Mouse (Mus musculus) ES-E14 (cell line): ENCODE measurements at regions not wholly inside any gene's neighbourhood (a gene's known extent, or its start where the extent isn't known, plus 50 kb on each side); places are given as distances from the start of the nearest gene placed in this dataset.

Experiments
- DNase-seq: peaks from one replicate; pipeline ENCODE4 v3.0.0-alpha.2; 2013; ENCODE audit warnings: low read depth, low spot score
- H3K27ac ChIP-seq: 2 replicates; pipeline ENCODE4 v1.5.1; 2012; ENCODE audit warnings: low read depth, mild to moderate bottlenecking, low read length, moderate library complexity, mixed read lengths; ENCODE audit not compliant: poor library complexity, insufficient read depth, severe bottlenecking
- H3K36me3 ChIP-seq: 2 replicates; pipeline ENCODE4 v1.6.1; 2012; ENCODE audit warnings: mild to moderate bottlenecking, low read length, moderate library complexity, mixed read lengths; ENCODE audit not compliant: control insufficient read depth, poor library complexity, insufficient read depth, severe bottlenecking
- H3K4me1 ChIP-seq, 2 experiments: fragments of 150-350 bp in 1 of 2; sonication (generic) in 1 of 2; 2 replicates each; pipeline ENCODE4 v1.6.1; 2012; ENCODE audit warnings: low read length in 2 of 2, mild to moderate bottlenecking in 1 of 2, mixed read lengths in 1 of 2; ENCODE audit not compliant: control insufficient read depth in 2 of 2, insufficient read depth in 2 of 2, poor library complexity in 1 of 2
- H3K4me3 ChIP-seq, 2 experiments: fragments of 150-350 bp in 1 of 2; sonication (generic) in 1 of 2; 2 replicates each; pipeline ENCODE4 v1.5.1; 2012; ENCODE audit warnings: low read length in 2 of 2, low read depth in 1 of 2, mild to moderate bottlenecking in 1 of 2, mixed read lengths in 1 of 2; ENCODE audit not compliant: insufficient read depth in 1 of 2, poor library complexity in 1 of 2, severe bottlenecking in 1 of 2
- H3K9ac ChIP-seq: 2 replicates; pipeline ENCODE4 v1.6.1; 2012; ENCODE audit warnings: low read depth, mild to moderate bottlenecking, low read length, mixed read lengths; ENCODE audit not compliant: poor library complexity, insufficient read depth, severe bottlenecking
- H3K9me3 ChIP-seq: fragments of 150-350 bp; sonication (generic); 2 replicates; pipeline ENCODE4 v1.6.1; 2012; ENCODE audit warnings: low read depth, mild to moderate bottlenecking, low read length; ENCODE audit not compliant: control insufficient read depth, insufficient read depth
- CHD2 ChIP-seq: IDR thresholded peaks from 2 replicates; pipeline ENCODE4 v1.6.1; 2014; ENCODE audit warnings: mild to moderate bottlenecking, low read depth, low read length, inconsistent platforms
- HCFC1 ChIP-seq: IDR thresholded peaks from 2 replicates; pipeline ENCODE4 v1.6.1; 2012; ENCODE audit warnings: low read length, inconsistent platforms, borderline replicate concordance; ENCODE audit not compliant: insufficient read depth
- MAFK ChIP-seq: IDR thresholded peaks from 2 replicates; pipeline ENCODE4 v1.6.1; 2014; ENCODE audit warnings: mild to moderate bottlenecking, low read depth, low read length, inconsistent platforms; ENCODE audit not compliant: insufficient read depth
- ZC3H11A ChIP-seq: IDR thresholded peaks from 2 replicates; pipeline ENCODE4 v1.6.1; 2012; ENCODE audit warnings: low read depth, mild to moderate bottlenecking, inconsistent platforms, low read length, borderline replicate concordance
- ZNF384 ChIP-seq: IDR thresholded peaks from 2 replicates; pipeline ENCODE4 v1.6.1; 2012; ENCODE audit warnings: low read depth, low read length, inconsistent platforms
- in situ Hi-C, 2 experiments: fragments of 600-800 bp; cut with MboI; formaldehyde crosslinking; loops; one replicate each; pipeline ENCODE4 v1.15.1; 2025; ENCODE audit warnings: low sequenced_read_pairs in 2 of 2, inconsistent platforms in 1 of 2; ENCODE audit not compliant: unreplicated experiment in 2 of 2

DNA sequence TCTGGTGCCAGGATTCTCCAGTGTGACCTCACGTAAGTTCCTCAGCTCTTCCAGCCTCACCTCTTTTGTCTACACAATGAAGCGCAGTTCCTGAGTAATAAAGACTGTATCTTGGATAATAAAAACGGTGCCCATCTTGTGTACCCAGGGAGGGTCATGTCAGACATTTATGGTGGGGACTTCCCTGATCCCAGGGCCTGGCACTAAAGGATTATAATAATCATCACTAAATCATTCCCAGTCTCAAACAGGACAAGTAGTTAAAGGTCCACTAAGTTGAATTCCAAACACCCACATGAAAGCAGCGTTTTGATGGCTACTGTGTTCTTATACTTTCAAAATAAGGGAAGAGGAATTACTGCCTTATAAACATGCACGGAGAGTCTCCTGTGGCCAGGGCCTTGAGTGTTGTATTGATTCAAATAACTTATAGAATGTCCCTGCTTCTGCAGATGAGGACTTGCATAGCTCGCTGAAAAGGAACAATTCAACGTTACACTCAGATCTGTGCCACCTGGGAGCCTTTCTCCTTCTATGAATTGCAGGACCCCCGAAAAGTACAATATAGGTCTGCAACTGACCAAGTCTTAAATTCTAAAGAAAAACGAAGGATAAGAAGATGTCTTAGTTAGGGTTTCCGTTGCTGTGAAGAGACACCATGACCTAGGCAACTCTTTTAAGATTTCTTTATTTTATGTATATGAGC, 53.0 kb upstream of the Cpm start:
- in situ Hi-C loops = no loop called here
- Histone ChIP-seq H3K27ac (no peak overlapping the region), H3K4me1 (peaks cover 0 to 9% of the 10 kb centered on the region in 2 experiments; a peak in 1 of 4 replicates), H3K9me3 (no peaks in the 10 kb centered on the region), H3K36me3 (no peaks in the 10 kb centered on the region), H3K4me3 (no peak overlapping the region), H3K9ac (no peak overlapping the region)
- TF ChIP-seq ZNF384 (no peak), MAFK (no peak), ZC3H11A (no peak), CHD2 (no peak), HCFC1 (no peak)
- no peak for DNase-seq

DNA sequence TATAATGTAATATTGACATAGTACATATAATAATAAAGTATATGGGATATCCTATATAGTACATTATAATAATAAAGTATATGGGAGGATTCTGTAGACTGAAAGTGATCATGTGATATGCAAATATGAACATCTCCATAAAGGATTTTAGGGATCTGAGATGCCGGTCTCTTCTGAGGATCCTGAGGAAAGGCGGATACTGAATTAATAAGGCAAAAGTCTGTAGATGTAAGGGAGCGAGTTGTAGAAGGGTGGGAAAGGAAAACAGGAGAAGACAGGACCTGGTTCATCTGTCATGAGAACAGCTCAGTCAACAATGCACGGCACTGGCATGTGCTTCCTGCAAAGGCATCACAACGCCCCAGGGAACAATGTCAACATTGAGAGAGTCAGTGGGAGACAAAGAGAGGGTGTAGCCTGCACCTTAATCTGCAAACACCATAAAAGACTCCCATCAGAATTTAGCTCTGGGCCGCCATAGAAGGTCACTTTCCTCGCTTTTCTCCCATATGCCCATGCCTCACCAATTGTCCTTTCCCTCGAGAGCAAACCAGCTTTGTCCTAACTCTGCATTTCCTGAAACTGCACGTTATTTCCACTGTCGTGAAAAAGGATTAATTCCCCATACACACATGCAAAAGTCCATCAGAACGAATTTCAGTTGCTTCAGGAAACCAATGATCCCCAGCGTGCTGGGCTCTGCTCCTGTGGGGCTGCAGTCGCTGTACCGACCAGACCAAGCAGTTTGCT, 53.7 kb upstream of the Cpm start:
- Histone ChIP-seq H3K4me3 (no peak overlapping the region), H3K9ac (no peak overlapping the region), H3K27ac (no peak overlapping the region), H3K36me3 (no peaks in the 10 kb centered on the region), H3K4me1 (peaks cover 0 to 9% of the 10 kb centered on the region in 2 experiments; a peak in 1 of 4 replicates), H3K9me3 (no peaks in the 10 kb centered on the region)
- in situ Hi-C loops = no loop called here
- no peak for DNase-seq
- no peak for TF ChIP-seq ZNF384
- TF ChIP-seq MAFK = no peak
- no peak for TF ChIP-seq ZC3H11A
- TF ChIP-seq CHD2 = no peak
- no peak for TF ChIP-seq HCFC1

DNA sequence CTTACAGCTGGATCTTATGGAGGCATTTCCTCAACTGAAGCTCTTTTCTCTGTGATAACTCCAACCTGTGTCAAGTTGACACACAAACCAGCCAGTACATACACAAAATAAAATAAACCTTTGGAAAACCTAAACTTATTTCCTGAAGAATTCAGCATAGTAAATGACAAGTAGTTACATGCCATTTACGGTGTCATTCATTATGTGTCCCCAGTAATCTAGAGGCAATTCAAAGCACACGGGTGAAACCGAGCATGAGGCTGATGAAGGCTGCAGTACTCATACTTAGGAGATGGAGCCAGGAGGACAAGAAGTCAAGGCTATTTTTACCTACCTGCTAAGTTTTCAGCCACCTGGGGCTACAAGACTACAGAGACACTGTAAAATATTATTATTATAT, 54.4 kb upstream of the Cpm start:
- no peaks in the 10 kb centered on the region for H3K36me3 ChIP-seq
- TF ChIP-seq MAFK (no peak), HCFC1 (no peak), ZNF384 (no peak), ZC3H11A (no peak), CHD2 (no peak)
- H3K9me3 ChIP-seq = no peaks in the 10 kb centered on the region
- H3K27ac ChIP-seq = no peak overlapping the region
- no peak overlapping the region for H3K4me3 ChIP-seq
- H3K9ac ChIP-seq = no peak overlapping the region
- in situ Hi-C loops = no loop called here
- DNase-seq = no peak
- H3K4me1 ChIP-seq = peaks cover 0 to 9% of the 10 kb centered on the region in 2 experiments; a peak in 1 of 4 replicates

DNA sequence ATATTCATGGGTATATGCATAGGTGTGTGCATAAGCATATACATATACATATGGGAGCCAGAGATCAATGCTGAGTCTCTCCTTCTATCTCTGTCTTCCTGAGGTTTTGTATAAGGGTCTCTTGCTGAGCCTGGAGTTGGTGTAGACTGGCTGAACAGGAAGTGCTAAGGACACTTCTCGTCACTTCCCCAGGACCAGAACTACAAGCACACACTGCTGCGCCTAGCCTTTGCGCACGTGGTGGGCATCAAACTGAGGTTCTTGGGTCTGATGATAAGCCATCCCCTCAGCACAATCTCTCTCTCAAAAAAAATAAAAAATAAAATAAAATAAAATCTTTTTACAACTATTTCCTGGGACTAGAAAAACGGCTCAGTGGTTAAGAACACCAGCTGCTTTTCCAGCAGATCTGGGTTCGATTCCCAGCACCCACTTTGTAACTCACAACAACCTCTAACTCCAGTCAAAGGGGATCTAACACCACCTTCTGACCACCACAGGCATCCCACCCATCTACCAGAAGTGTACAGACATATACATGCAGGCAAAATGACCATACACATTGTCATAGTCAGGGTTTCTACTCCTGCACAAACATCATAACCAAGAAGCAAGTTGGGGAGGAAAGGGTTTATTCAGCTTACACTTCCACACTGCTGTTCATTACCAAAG, 55.1 kb upstream of the Cpm start:
- TF ChIP-seq ZC3H11A (no peak), MAFK (no peak), CHD2 (no peak), HCFC1 (no peak), ZNF384 (no peak)
- Histone ChIP-seq H3K36me3 (no peaks in the 10 kb centered on the region), H3K4me1 (peaks cover 0 to 9% of the 10 kb centered on the region in 2 experiments; a peak in 1 of 4 replicates), H3K9ac (no peak overlapping the region), H3K9me3 (no peaks in the 10 kb centered on the region), H3K27ac (no peak overlapping the region), H3K4me3 (no peak overlapping the region)
- in situ Hi-C loops = no loop called here
- DNase-seq = no peak
